Mouse (Mus musculus) small intestine, adult 2 months (tissue): ENCODE data around the gene Zfp12.

ENCODE experiments used
- CTCF ChIP-seq: fragments of 200-500 bp; IDR thresholded peaks from 2 replicates; pipeline ENCODE4 v1.5.1; 2012; ENCODE audit warnings: low read depth, mild to moderate bottlenecking, control low read depth, inconsistent platforms, low read length, moderate library complexity, mixed read lengths; ENCODE audit not compliant: insufficient replicate concordance, insufficient read length; ENCODE audit errors: extremely low read depth
- POLR2A ChIP-seq: fragments of 200-500 bp; IDR thresholded peaks from 2 replicates; pipeline ENCODE4 v1.6.1; 2012; ENCODE audit warnings: low read depth, mild to moderate bottlenecking, control low read depth, inconsistent platforms, low read length, moderate library complexity

DNA sequence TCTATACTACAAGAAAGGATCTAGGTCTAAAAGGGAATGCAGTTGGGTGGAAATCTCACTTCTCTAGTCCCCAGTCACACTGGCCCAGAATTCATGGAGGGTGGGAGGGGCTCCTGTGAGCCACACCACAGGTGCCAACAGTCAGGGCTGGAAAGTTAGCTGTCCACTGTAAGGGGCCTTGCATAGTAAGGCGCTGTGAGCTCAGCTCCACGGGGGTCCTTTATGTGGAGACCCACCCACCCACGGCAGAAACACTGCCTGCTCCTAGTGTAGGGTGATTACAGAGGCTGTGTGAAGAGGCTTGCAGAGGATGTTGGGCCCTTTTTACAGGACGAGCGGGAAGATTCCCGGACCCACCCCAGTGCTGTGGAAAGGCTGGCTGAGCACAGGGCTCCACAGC, 17.1 kb downstream of the Zfp12 start:
- TF ChIP-seq POLR2A = no peak
- TF ChIP-seq CTCF = no peak
